Mouse (Mus musculus) ES-E14 (cell line): ENCODE measurements around the gene Nlgn2.

Experiments used
- CHD2 ChIP-seq: IDR thresholded peaks from 2 replicates; pipeline ENCODE4 v1.6.1; 2014; ENCODE audit warnings: mild to moderate bottlenecking, low read depth, low read length, inconsistent platforms
- HCFC1 ChIP-seq: IDR thresholded peaks from 2 replicates; pipeline ENCODE4 v1.6.1; 2012; ENCODE audit warnings: low read length, inconsistent platforms, borderline replicate concordance; ENCODE audit not compliant: insufficient read depth

GRCm38 (mm10) chr11:69791420-69791819, 46.2 kb downstream of the Nlgn2 start:
- TF ChIP-seq CHD2: no peak
- TF ChIP-seq HCFC1: no peak
